Mouse (Mus musculus): Measurements from ENCODE around the gene Wnt8b.

- no peak for TF ChIP-seq CTCF (IDR thresholded peaks at IDR 0.05; ENCODE audit: low read depth)
- TF ChIP-seq EP300 (IDR thresholded peaks at IDR 0.05; ENCODE audit: low read depth), result no peak
Observed at GRCm38 (mm10) chr19:44542694-44543178, 49.5 kb downstream of the Wnt8b start.

Data from liver, embryonic 14.5 days (tissue).